Mouse (Mus musculus) erythroblast, embryonic 14.5 days (primary cell): ENCODE results near the gene Nwd2. TPM values are rescaled to one million over a fixed set of nuclear protein-coding genes. Genes with fewer than 3 reads are reported as not detected.

Experiments
- H3K27me3 ChIP-seq: 2 replicates; pipeline ENCODE4 v1.6.1; 2012; ENCODE audit warnings: inconsistent platforms; ENCODE audit not compliant: control insufficient read depth
- H3K36me3 ChIP-seq: 2 replicates; pipeline ENCODE4 v1.6.1; 2012; ENCODE audit warnings: mild to moderate bottlenecking, inconsistent platforms; ENCODE audit not compliant: control insufficient read depth
- H3K4me1 ChIP-seq: 2 replicates; pipeline ENCODE4 v1.6.1; 2012; ENCODE audit warnings: inconsistent platforms; ENCODE audit not compliant: control insufficient read depth
- H3K4me3 ChIP-seq: replicated peaks from 2 replicates; pipeline ENCODE3; 2012; ENCODE audit warnings: moderate library complexity, mild to moderate bottlenecking, inconsistent platforms
- H3K9me3 ChIP-seq: 2 replicates; pipeline ENCODE4 v1.6.1; 2012; ENCODE audit warnings: low read length, inconsistent platforms, mixed read lengths; ENCODE audit not compliant: control insufficient read depth
- GATA1 ChIP-seq: IDR thresholded peaks from 2 replicates; pipeline ENCODE4 v1.6.1; 2012; ENCODE audit warnings: low read length, inconsistent platforms, mixed read lengths
- TAL1 ChIP-seq: IDR thresholded peaks from 3 replicates; pipeline ENCODE4 v1.6.1; 2012; ENCODE audit warnings: low read length, inconsistent platforms, mixed read lengths
- polyA plus RNA-seq: library from polyadenylated mRNA; stranded (reverse); fragments of >175 nt; gene quantifications from 2 replicates; pipeline ENCODE4 v1.2.3, GENCODE M21; 2012

The Nwd2 gene
- polyA plus RNA-seq, result 0.03 TPM in 1 of 2 replicates, not detected in the other

DNA sequence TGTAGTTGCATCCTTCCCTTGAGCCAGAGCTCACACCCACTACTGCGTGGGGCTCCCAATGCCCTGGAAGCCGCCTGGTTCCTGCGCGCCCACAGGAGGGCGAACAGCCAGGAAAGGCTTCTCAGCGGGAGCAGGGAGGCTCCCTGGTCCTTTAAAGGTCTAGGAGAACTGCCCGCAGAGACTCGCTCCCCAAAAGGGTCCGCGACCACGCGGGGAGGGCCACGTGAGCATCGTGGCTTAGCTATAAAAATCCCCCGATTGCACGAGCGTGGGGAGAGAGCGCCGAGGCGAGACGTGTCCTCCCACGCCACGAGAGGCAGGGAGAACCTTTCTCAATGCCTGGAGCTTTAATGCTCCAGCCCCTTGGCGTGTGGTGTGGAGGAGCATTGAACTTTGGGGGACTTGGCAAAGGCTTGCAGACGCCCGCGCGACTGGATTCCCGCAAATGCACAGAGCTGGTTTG lies at the start of gene Nwd2:
TSS of gene Nwd2 (plus strand) at position 33 of the 463 bp plus-strand sequence.
- H3K9me3 ChIP-seq, result peaks cover 4% of the 10 kb centered on the region; the same call in 1 of the 2 replicates
- no peak for TF ChIP-seq TAL1
- TF ChIP-seq GATA1, result no peak
- peaks cover 39% of the 10 kb centered on the region for H3K27me3 ChIP-seq
- no peaks in the 10 kb centered on the region for H3K36me3 ChIP-seq
- H3K4me3 ChIP-seq, result no peak within 1 kb of the TSS
- no peaks in the 10 kb centered on the region for H3K4me1 ChIP-seq

- TF ChIP-seq TAL1, result no peak
- no peak for TF ChIP-seq GATA1
- Histone ChIP-seq H3K27me3 (no peaks in the 10 kb centered on the region), H3K9me3 (no peaks in the 10 kb centered on the region), H3K4me1 (no peaks in the 10 kb centered on the region), H3K4me3 (no peak overlapping the region), H3K36me3 (no peaks in the 10 kb centered on the region)
Observed at GRCm38 (mm10) chr5:63607447-63607846, 41.5 kb upstream of the Nwd2 start.

DNA sequence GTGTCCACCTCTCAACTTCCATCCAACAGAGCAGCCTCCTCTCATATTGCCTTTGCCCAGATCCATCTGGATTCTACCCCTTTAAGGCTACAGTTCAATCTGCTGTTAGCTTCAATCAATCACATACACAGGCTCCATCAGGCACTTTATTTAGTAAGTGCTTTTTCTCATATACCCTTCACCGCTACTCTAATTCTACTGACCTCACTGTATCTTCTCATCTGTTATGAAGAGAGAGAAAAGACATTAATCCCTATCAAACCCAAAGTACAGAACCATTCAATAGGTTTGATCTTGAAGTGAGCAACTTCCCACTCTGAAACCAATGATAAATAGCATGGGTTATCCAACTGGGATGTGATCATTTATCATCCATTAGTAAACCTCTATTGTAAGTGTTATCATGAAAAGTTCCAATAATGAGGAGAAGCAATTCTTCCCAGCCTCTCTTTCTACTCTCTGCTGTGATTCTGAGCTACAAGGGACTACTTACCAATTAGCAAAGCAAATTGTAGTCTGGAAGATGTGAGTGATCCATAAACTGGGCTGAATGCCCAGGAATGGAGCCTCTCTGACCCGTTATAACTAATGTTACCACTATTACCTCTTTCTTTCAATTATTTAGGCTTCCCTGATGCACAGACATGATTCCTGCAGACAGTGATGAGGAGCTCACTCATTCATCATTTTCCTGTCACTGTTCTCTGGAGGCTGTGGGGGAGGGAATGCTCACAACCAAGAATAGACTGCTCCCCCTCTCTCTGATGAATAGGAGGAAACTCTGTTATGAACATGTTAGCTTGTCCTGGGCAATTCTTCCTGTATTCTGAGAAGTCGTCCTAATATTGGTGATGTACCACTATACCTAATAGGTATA lies 31.9 kb upstream of the Nwd2 start:
- Histone ChIP-seq H3K4me3 (no peak overlapping the region), H3K4me1 (no peaks in the 10 kb centered on the region), H3K9me3 (no peaks in the 10 kb centered on the region), H3K36me3 (no peaks in the 10 kb centered on the region), H3K27me3 (no peaks in the 10 kb centered on the region)
- TF ChIP-seq TAL1, result no peak
- no peak for TF ChIP-seq GATA1

- no peaks in the 10 kb centered on the region for H3K27me3 ChIP-seq
- no peaks in the 10 kb centered on the region for H3K36me3 ChIP-seq
- H3K9me3 ChIP-seq, result no peaks in the 10 kb centered on the region
- TF ChIP-seq TAL1 (no peak), GATA1 (no peak)
- no peak overlapping the region for H3K4me3 ChIP-seq
- no peaks in the 10 kb centered on the region for H3K4me1 ChIP-seq
Observed at GRCm38 (mm10) chr5:63624123-63624522, 24.8 kb upstream of the Nwd2 start.

- no peak overlapping the region for H3K4me3 ChIP-seq
- H3K9me3 ChIP-seq, result no peaks in the 10 kb centered on the region
- H3K27me3 ChIP-seq, result no peaks in the 10 kb centered on the region
- no peaks in the 10 kb centered on the region for H3K4me1 ChIP-seq
- TF ChIP-seq TAL1, result no peak
- TF ChIP-seq GATA1, result no peak
- no peaks in the 10 kb centered on the region for H3K36me3 ChIP-seq
Observed at GRCm38 (mm10) chr5:63627832-63628530, 20.9 kb upstream of the Nwd2 start.

- H3K9me3 ChIP-seq, result no peaks in the 10 kb centered on the region
- TF ChIP-seq TAL1 (no peak), GATA1 (no peak)
Observed at GRCm38 (mm10) chr5:63628531-63628871, 20.4 kb upstream of the Nwd2 start.

GRCm38 (mm10) chr5:63634636-63635035 lies 14.3 kb upstream of the Nwd2 start:
- TF ChIP-seq TAL1, result no peak
- TF ChIP-seq GATA1, result no peak
- Histone ChIP-seq H3K9me3 (no peaks in the 10 kb centered on the region; the same call in 1 of the 2 replicates), H3K4me3 (no peak overlapping the region)

More at GRCm38 (mm10) chr5:63628531-63628871, 20.4 kb upstream of the Nwd2 start:
- Histone ChIP-seq H3K4me3 (no peak overlapping the region), H3K27me3 (no peaks in the 10 kb centered on the region), H3K4me1 (no peaks in the 10 kb centered on the region), H3K36me3 (no peaks in the 10 kb centered on the region)

GRCm38 (mm10) chr5:63648187-63648586 lies 715 bp upstream of the Nwd2 start:
- no peaks in the 10 kb centered on the region for H3K4me1 ChIP-seq
- H3K36me3 ChIP-seq, result no peaks in the 10 kb centered on the region
- H3K4me3 ChIP-seq, result no peak overlapping the region
- H3K27me3 ChIP-seq, result peaks cover 39% of the 10 kb centered on the region
- TF ChIP-seq GATA1 (no peak), TAL1 (no peak)
- peaks cover 4% of the 10 kb centered on the region; the same call in 1 of the 2 replicates for H3K9me3 ChIP-seq

More at GRCm38 (mm10) chr5:63634636-63635035, 14.3 kb upstream of the Nwd2 start:
- Histone ChIP-seq H3K27me3 (no peaks in the 10 kb centered on the region), H3K4me1 (no peaks in the 10 kb centered on the region), H3K36me3 (no peaks in the 10 kb centered on the region)
